Mouse (Mus musculus) ES-Bruce4 (cell line): ENCODE results near the gene A3galt2.

Experiments
- CTCF ChIP-seq: IDR thresholded peaks from one replicate; pipeline ENCODE4 v1.8.1; 2011; ENCODE audit warnings: low read depth, low read length
- EP300 ChIP-seq: IDR thresholded peaks from 2 replicates; pipeline ENCODE4 v1.6.1; 2011; ENCODE audit warnings: low read depth, low read length; ENCODE audit not compliant: insufficient read depth
- POLR2A ChIP-seq: IDR thresholded peaks from one replicate; pipeline ENCODE4 v1.8.1; 2011; ENCODE audit warnings: low read length; ENCODE audit not compliant: insufficient read depth

- TF ChIP-seq POLR2A (no peak), CTCF (no peak), EP300 (no peak)
Observed at GRCm38 (mm10) chr4:128729033-128729708, 26.0 kb upstream of the A3galt2 start.
